9 mouse cellular contexts compared by ENCODE assay signal in genomic region chr2:19553821-19554592, GRCm38 (mm10). TPM values are rescaled to one million over a fixed set of nuclear protein-coding genes. Genes with fewer than 3 reads are reported as not detected.
A peak's percentile ranks its signal among the peaks of the same experiment; 100 is the strongest.
DNase-seq lines count a peak whose midpoint lies in the region; ATAC-seq and TF ChIP-seq lines count a peak whose summit lies in the region.
"Had no signal": no experiment of that assay in that cellular context is flagged by ENCODE, and none has a peak within 500 bp of the region (broad histone marks: within the 10 kb centered on the region; RNA-seq: fewer than 3 reads in every experiment).

Gene 4921504E06Rik, minus strand, starts transcription at chr2:19553914.

- H3K9me3 ChIP-seq in forebrain, embryonic 11.5 days (ENCODE audit: control insufficient read depth, low read length): no peaks in the 10 kb centered on the region
- no peaks in the 10 kb centered on the region for H3K9me3 ChIP-seq in heart, embryonic 15.5 days (replicated peaks)
- no peaks in the 10 kb centered on the region for H3K9me3 ChIP-seq in liver, embryonic 11.5 days (ENCODE audit: control insufficient read depth, low read length)

- peak within 1 kb of the TSS; percentile 33 for H3K4me3 ChIP-seq in forebrain, embryonic 11.5 days (ENCODE audit: low read depth, low read length)
- H3K4me3 ChIP-seq in heart, embryonic 15.5 days: peak within 1 kb of the TSS; percentile 50
- H3K4me3 ChIP-seq in liver, embryonic 11.5 days (ENCODE audit: low read depth, low read length): peak within 1 kb of the TSS; percentile 37
- H3K4me3 ChIP-seq in myocyte: no peak within 1 kb of the TSS

- peak within 1 kb of the TSS; percentile 52 for H3K4me2 ChIP-seq in forebrain, embryonic 11.5 days (ENCODE audit: low read depth, low read length, severe bottlenecking)
- H3K4me2 ChIP-seq in heart, embryonic 15.5 days: peak within 1 kb of the TSS; percentile 72
- H3K4me2 ChIP-seq in liver, embryonic 11.5 days: peak within 1 kb of the TSS; percentile 67
- H3K4me2 ChIP-seq in myocyte (ENCODE audit: low read depth): peak within 1 kb of the TSS; percentile 4

- peak within 1 kb of the TSS; percentile 40 for H3K9ac ChIP-seq in forebrain, embryonic 11.5 days (ENCODE audit: low read length)
- H3K9ac ChIP-seq in heart, embryonic 15.5 days: no peak within 1 kb of the TSS
- peak within 1 kb of the TSS; percentile 34; the same call in 1 of the 2 replicates for H3K9ac ChIP-seq in liver, embryonic 11.5 days (ENCODE audit: low read depth, low read length)

- no peaks in the 10 kb centered on the region for H3K79me2 ChIP-seq in myocyte (ENCODE audit: control insufficient read depth, insufficient read depth)

- H3ac ChIP-seq in myocyte (ENCODE audit: control insufficient read depth, insufficient read length): no peak within 1 kb of the TSS

- H3K36me3 ChIP-seq in forebrain, embryonic 11.5 days (ENCODE audit: control insufficient read depth, insufficient read depth, low read length): no peaks in the 10 kb centered on the region
- H3K36me3 ChIP-seq in heart, embryonic 15.5 days: no peaks in the 10 kb centered on the region
- H3K36me3 ChIP-seq in liver, embryonic 11.5 days (ENCODE audit: control insufficient read depth, insufficient read depth, low read length): no peaks in the 10 kb centered on the region
- no peaks in the 10 kb centered on the region for H3K36me3 ChIP-seq in myocyte (ENCODE audit: control insufficient read depth, insufficient read depth)

- peak within 1 kb of the TSS; percentile 57; the same call in 1 of the 2 replicates for H3K27ac ChIP-seq in forebrain, embryonic 11.5 days (ENCODE audit: low read depth, low read length)
- peak within 1 kb of the TSS; percentile 97 for H3K27ac ChIP-seq in heart, embryonic 15.5 days
- no peak within 1 kb of the TSS for H3K27ac ChIP-seq in liver, embryonic 11.5 days (ENCODE audit: low read depth, low read length)

- under 1% methylated on average over 27 of the region's 27 CpGs for WGBS in forebrain, embryonic 11.5 days
- WGBS in heart, embryonic 15.5 days: under 1% methylated on average over 27 of the region's 27 CpGs
- WGBS in liver, embryonic 11.5 days: 1% methylated on average over 27 of the region's 27 CpGs

- peak; percentile 42 for DNase-seq in 3134 (ENCODE audit: extremely low read depth, insufficient read length, low spot score)
- peak; percentile 96 for DNase-seq in brain, adult 2 months (ENCODE audit: low read depth, low spot score)
- DNase-seq in forebrain, embryonic 11.5 days (ENCODE audit: low spot score): peak; percentile 93
- DNase-seq in kidney, postnatal 10 days: peak; percentile 91
- DNase-seq in liver, embryonic 11.5 days (ENCODE audit: low spot score): peak; percentile 66
- DNase-seq in spleen, postnatal 36 days (ENCODE audit: low spot score in 2 of 2): peak; percentile 40 to 44

- peaks cover 2% of the 10 kb centered on the region; the same call in 1 of the 2 replicates for H3K4me1 ChIP-seq in forebrain, embryonic 11.5 days (replicated peaks; ENCODE audit: control insufficient read depth, insufficient read depth, low read length)
- H3K4me1 ChIP-seq in heart, embryonic 15.5 days (replicated peaks): peaks cover 33% of the 10 kb centered on the region
- 0 out of 2 replicates have a peak, but pooled peaks cover 2% of the 10 kb centered on the region for H3K4me1 ChIP-seq in liver, embryonic 11.5 days (replicated peaks; ENCODE audit: control insufficient read depth, insufficient read depth, low read length)

- H3K27me3 ChIP-seq in forebrain, embryonic 11.5 days (ENCODE audit: control insufficient read depth, insufficient read depth, low read length): no peaks in the 10 kb centered on the region
- H3K27me3 ChIP-seq in heart, embryonic 15.5 days: no peaks in the 10 kb centered on the region
- H3K27me3 ChIP-seq in liver, embryonic 11.5 days (replicated peaks; ENCODE audit: control insufficient read depth, insufficient read depth, low read length): no peaks in the 10 kb centered on the region
- no peaks in the 10 kb centered on the region for H3K27me3 ChIP-seq in myocyte (ENCODE audit: control insufficient read depth, insufficient read depth, insufficient read length)

- ATAC-seq in forebrain, embryonic 11.5 days (replicated peaks; ENCODE audit: low FRiP score): peak; percentile 92
- ATAC-seq in heart, embryonic 15.5 days (replicated peaks; ENCODE audit: insufficient number of reproducible peaks, insufficient read depth, low FRiP score, low read depth): peak; percentile 90
- ATAC-seq in liver, embryonic 11.5 days (replicated peaks; ENCODE audit: low FRiP score): peak; percentile 75

- no peak for TF ChIP-seq POLR2A in myocyte (IDR thresholded peaks at IDR 0.05; ENCODE audit: insufficient read length, low read depth)

TF ChIP-seq in myocyte, 11 proteins besides CTCF, POLR2A, EP300 and RAD21:
- TF ChIP-seq CEBPB (IDR thresholded peaks at IDR 0.05; ENCODE audit: insufficient read depth, poor library complexity, severe bottlenecking): no peak
- peak in 2 of 3 experiments; percentile 43 to 57 for TF ChIP-seq MYOG (IDR thresholded peaks at IDR 0.05; ENCODE audit: control insufficient read depth in 1 of 3, insufficient read depth in 1 of 3, insufficient read length in 2 of 3, low read depth in 2 of 3)
- peak; percentile 33 for TF ChIP-seq TCF3 (IDR thresholded peaks at IDR 0.05; ENCODE audit: insufficient read length, low read depth)
- no peak for TF ChIP-seq POLR2AphosphoS2 (IDR thresholded peaks at IDR 0.05; ENCODE audit: insufficient read length, low read depth)
- no peak for TF ChIP-seq USF1 (IDR thresholded peaks at IDR 0.05; ENCODE audit: low read depth)
- no peak for TF ChIP-seq MAX (IDR thresholded peaks at IDR 0.05; ENCODE audit: low read depth)
- peak; percentile 58 for TF ChIP-seq TCF12 (IDR thresholded peaks at IDR 0.05; ENCODE audit: insufficient read depth, poor library complexity, severe bottlenecking)
- TF ChIP-seq E2F4 (IDR thresholded peaks at IDR 0.05; ENCODE audit: insufficient read depth): no peak
- TF ChIP-seq REST (IDR thresholded peaks at IDR 0.05; ENCODE audit: insufficient read depth, insufficient read length): no peak
- peak; percentile 30 to 76 (median 74) for TF ChIP-seq MYOD1 (IDR thresholded peaks at IDR 0.05; ENCODE audit: control insufficient read depth in 1 of 3, insufficient read length in 2 of 3, low read depth in 2 of 3)
TF ChIP-seq in myocyte: peak in this region for 4.

RNA-seq across cellular contexts. Expression of gene 4921504E06Rik, which starts in this region (rescaled TPM):
- not detected in 2 replicates for polyA plus RNA-seq in forebrain, embryonic 11.5 days (2014; fragmentation: Nextera tagmentation; extraction: Ambion mirVana)
- not detected in 2 replicates for polyA plus RNA-seq in heart, embryonic 15.5 days (2015; fragmentation: Nextera tagmentation; extraction: Ambion mirVana)
- not detected in 2 replicates for polyA plus RNA-seq in liver, embryonic 11.5 days (2014; fragmentation: Nextera tagmentation; extraction: Ambion mirVana)
- polyA plus RNA-seq in myocyte (2012; fragmentation: generic; extraction: Trizol): not detected
- polyA plus RNA-seq: C2C12 had no signal

Comparison
In these comparisons a context has a peak if more than half of its experiments do, and no peak if none do; other contexts are left out.
1. Peak in DNase-seq, ATAC-seq, H3K4me3 ChIP-seq, H3K27ac ChIP-seq, H3K9ac ChIP-seq and H3K4me2 ChIP-seq in forebrain, embryonic 11.5 days; RNA of the gene not detected or under 1 TPM.
2. Peak in ATAC-seq, H3K4me3 ChIP-seq, H3K27ac ChIP-seq and H3K4me2 ChIP-seq in heart, embryonic 15.5 days; RNA of the gene not detected or under 1 TPM.
3. Peak in DNase-seq, ATAC-seq, H3K4me3 ChIP-seq, H3K9ac ChIP-seq and H3K4me2 ChIP-seq in liver, embryonic 11.5 days; RNA of the gene not detected or under 1 TPM.
4. DNase-seq: peak in every context shown above with its lines; median percentile 96 in brain, adult 2 months; 93 in forebrain, embryonic 11.5 days; 91 in kidney, postnatal 10 days; 66 in liver, embryonic 11.5 days; 42 in 3134; 42 in spleen, postnatal 36 days.
5. H3K4me2 ChIP-seq: peak in every context shown above with its lines; median percentile 72 in heart, embryonic 15.5 days; 67 in liver, embryonic 11.5 days; 52 in forebrain, embryonic 11.5 days; 4 in myocyte.